Mouse (Mus musculus): ENCODE results near the gene Pla2g6. TPM values are rescaled to one million over a fixed set of nuclear protein-coding genes. Genes with fewer than 3 reads are reported as not detected.

Pla2g6 gene
- total and polyA plus RNA-seq, 3 experiments, result 9.3 to 20.9 (median 14.8) TPM

DNA sequence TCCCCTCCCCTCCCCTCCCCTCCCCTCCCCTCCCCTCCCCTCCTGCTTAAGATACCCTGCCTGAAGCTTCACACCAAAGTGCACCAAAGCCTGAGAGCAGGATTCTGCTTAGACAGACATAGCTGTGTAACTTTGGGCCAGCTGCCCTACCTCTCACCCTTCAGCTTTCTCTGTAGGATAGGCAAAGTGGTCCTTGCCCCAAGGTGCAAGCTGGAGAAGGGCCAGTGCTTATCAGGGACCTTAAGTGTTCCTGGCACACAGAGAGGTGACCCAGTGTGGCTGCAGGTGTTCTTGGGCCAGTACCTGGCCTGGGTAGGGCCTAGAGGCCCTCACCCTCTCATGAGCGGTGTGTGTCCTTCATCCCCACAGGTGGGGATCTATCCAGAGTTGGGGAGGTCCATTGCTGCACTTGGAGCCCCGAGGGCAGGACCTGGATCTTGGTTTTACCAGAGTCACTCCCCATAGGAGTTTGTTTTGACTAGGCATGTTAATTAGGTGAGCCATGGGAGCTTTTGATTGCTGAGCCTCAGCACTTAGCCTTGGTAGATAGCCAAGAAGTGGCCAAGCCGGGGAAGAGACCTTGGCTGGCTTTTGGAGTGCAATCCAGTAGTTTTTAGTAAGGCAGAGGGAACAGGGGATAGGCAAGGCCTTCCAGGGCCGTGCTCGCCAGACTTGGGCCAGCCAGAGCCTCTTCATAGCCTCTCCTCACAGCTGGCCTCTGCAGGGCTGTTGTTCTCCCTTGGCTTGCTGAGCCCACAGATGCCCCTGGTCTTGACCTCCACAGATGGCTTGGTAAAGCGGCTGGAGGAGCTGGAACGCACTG is 83.9 kb downstream of the Pla2g6 start:
- Histone ChIP-seq H3K4me1 (ENCODE audit: control insufficient read depth in 1 of 2, insufficient read depth in 2 of 2) (peaks cover 2 to 22% of the 10 kb centered on the region in 2 experiments; a peak in 2 of 4 replicates), H3K4me2 (ENCODE audit: insufficient read depth, low read depth, poor library complexity, severe bottlenecking) (no peak overlapping the region), H3K4me3 (replicated peaks in 1 of 3; ENCODE audit: low read depth in 2 of 3, low read length in 2 of 3, poor library complexity in 1 of 3) (no peak overlapping the region), H3K27me3 (replicated peaks) (no peaks in the 10 kb centered on the region), H3K9me3 (replicated peaks; ENCODE audit: low read length) (peaks cover 7% of the 10 kb centered on the region), H3K27ac (ENCODE audit: insufficient read depth, low read depth) (no peak overlapping the region), H3K79me2 (replicated peaks; ENCODE audit: control insufficient read depth, extremely low read depth, insufficient read depth, poor library complexity, severe bottlenecking) (no peaks in the 10 kb centered on the region), H3K9ac (ENCODE audit: insufficient read depth, low read depth) (no peak overlapping the region), H3K36me3 (replicated peaks in 1 of 2; ENCODE audit: control insufficient read depth in 1 of 2, insufficient read depth in 1 of 2, low read length in 1 of 2) (peaks cover 68 to 89% of the 10 kb centered on the region in 2 experiments)
- no peak for TF ChIP-seq ZKSCAN1 (IDR thresholded peaks at IDR 0.05; ENCODE audit: borderline replicate concordance, low read depth, low read length)
- TF ChIP-seq UBTF (IDR thresholded peaks at IDR 0.05; ENCODE audit: low read depth, low read length), result no peak
- no peak for TF ChIP-seq SIN3A (IDR thresholded peaks at IDR 0.05; ENCODE audit: low read length)
- TF ChIP-seq JUN (IDR thresholded peaks at IDR 0.05; ENCODE audit: insufficient read depth, low read depth, low read length), result no peak
- TF ChIP-seq POLR2A (IDR thresholded peaks at IDR 0.05; ENCODE audit: low read depth, low read length), result no peak
- no peak for TF ChIP-seq NELFE (IDR thresholded peaks at IDR 0.05; ENCODE audit: low read depth, low read length)
- no peak for TF ChIP-seq USF1 (IDR thresholded peaks at IDR 0.05; ENCODE audit: low read depth, low read length)
- no peak for TF ChIP-seq HCFC1 (IDR thresholded peaks at IDR 0.05; ENCODE audit: low read depth, low read length)
- no peak for TF ChIP-seq JUND (conservative IDR thresholded peaks at IDR 0.05; ENCODE audit: low read depth, low read length)
- TF ChIP-seq IRF4 (IDR thresholded peaks at IDR 0.05; ENCODE audit: low read depth, low read length), result no peak
- TF ChIP-seq ZMIZ1 (IDR thresholded peaks at IDR 0.05; ENCODE audit: low read depth, low read length), result no peak
- TF ChIP-seq MXI1 (IDR thresholded peaks at IDR 0.05; ENCODE audit: low read depth, low read length), result no peak
- TF ChIP-seq CTCF (conservative IDR thresholded peaks at IDR 0.05 in 1 of 2, IDR thresholded peaks at IDR 0.05 in 1 of 2; ENCODE audit: low read depth in 2 of 2, low read length in 2 of 2), result no peak
- TF ChIP-seq RAD21 (IDR thresholded peaks at IDR 0.05; ENCODE audit: low read depth, low read length), result no peak
- no peak for TF ChIP-seq MYC (IDR thresholded peaks at IDR 0.05; ENCODE audit: low read depth, low read length)
- TF ChIP-seq MAX (IDR thresholded peaks at IDR 0.05; ENCODE audit: low read length), result no peak
- TF ChIP-seq POLR2AphosphoS2 (IDR thresholded peaks at IDR 0.05; ENCODE audit: low read depth, low read length), result no peak
- no peak for TF ChIP-seq KAT2A (IDR thresholded peaks at IDR 0.05; ENCODE audit: insufficient replicate concordance, low read length)
- no peak for TF ChIP-seq E2F4 (IDR thresholded peaks at IDR 0.05; ENCODE audit: insufficient replicate concordance, low read depth, low read length)
- dilution Hi-C loops (cut with MboI; ENCODE audit: extremely low pct_ligation_motif_present, extremely low pct_unique_long_range_greater_than_20kb, low sequenced_read_pairs), result no loop called here
- in situ Hi-C loops (cut with MboI; ENCODE audit: low pct_ligation_motif_present, low pct_unique_long_range_greater_than_20kb, low sequenced_read_pairs), result loop anchor here (25.0 kb wide), 1 partner anchor 243 kb away; no protein-coding TSS in a partner anchor
- DNase-seq (ENCODE audit: extremely low read depth), result no peak
